ENCODE assay signal across 19 mouse cellular contexts in the genomic region with DNA sequence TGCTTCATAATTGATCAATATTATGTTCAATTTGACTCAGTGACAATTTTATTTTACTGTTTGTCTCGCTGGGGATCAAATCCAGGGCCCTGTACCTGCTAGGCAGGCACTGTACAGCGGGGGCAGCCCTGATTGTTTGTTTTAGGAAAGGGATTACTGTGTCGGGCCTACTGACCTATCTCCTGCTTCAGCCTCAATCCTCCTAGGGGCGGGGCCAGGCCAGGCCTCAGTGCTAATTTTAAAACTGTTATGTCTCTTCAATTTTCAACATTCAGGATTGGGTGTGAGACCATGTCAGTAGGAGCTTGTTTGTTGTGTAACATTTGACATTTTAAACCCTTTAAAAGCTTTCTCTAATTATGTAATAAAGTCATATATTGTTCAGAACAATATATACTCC. TPM values are rescaled to one million over a fixed set of nuclear protein-coding genes. Genes with fewer than 3 reads are reported as not detected.
DNase-seq lines count a peak whose midpoint lies in the region; TF ChIP-seq lines count a peak whose summit lies in the region.
"Had no signal": no experiment of that assay in that cellular context is flagged by ENCODE, and none has a peak within 500 bp of the region (broad histone marks: within the 10 kb centered on the region; RNA-seq: fewer than 3 reads in every experiment).

No protein-coding gene starts in this region.

- no peak overlapping the region for H3K4me3 ChIP-seq in gastrocnemius, adult 2 months
- no peak overlapping the region for H3K4me3 ChIP-seq in heart, embryonic 10.5 days
- H3K4me3 ChIP-seq: embryonic facial prominence, embryonic 15.5 days; erythroblast, embryonic 14.5 days; forebrain, embryonic 10.5 days; heart, embryonic 13.5 days; hindbrain, embryonic 12.5 days had no signal

- H3K27ac ChIP-seq in gastrocnemius, adult 2 months = peak overlapping the region; percentile 73
- no peak overlapping the region for H3K27ac ChIP-seq in heart, embryonic 10.5 days
- H3K27ac ChIP-seq: forebrain, embryonic 10.5 days; heart, embryonic 13.5 days; hindbrain, embryonic 12.5 days had no signal

- H3K9me3 ChIP-seq in heart, embryonic 10.5 days = no peaks in the 10 kb centered on the region
- H3K9me3 ChIP-seq: embryonic facial prominence, embryonic 15.5 days; forebrain, embryonic 10.5 days; heart, embryonic 13.5 days; hindbrain, embryonic 12.5 days had no signal

- DNase-seq in gastrocnemius, adult 2 months = no peak
- DNase-seq in gastrocnemius, postnatal 4 days (ENCODE audit: low spot score in 2 of 2) = no peak
- peak; percentile 33 for DNase-seq in heart, adult 8-10 months (ENCODE audit: low spot score)
- no peak for DNase-seq in heart, embryonic 10.5 days (ENCODE audit: low spot score)
- DNase-seq in adipocyte (ENCODE audit: low spot score) = peak; percentile 39
- peak; percentile 3 for DNase-seq in retina, postnatal 1 day
- DNase-seq in ovary, postnatal 14 days (ENCODE audit: low spot score) = no peak
- DNase-seq: adrenal gland, postnatal 25 days; cerebellum, adult 11 months; cerebellum, adult 8-10 months; cerebellum, postnatal 14 days; embryo, embryonic 11 days; gastrocnemius, postnatal 36 days; kidney, adult 11 months had no signal

- WGBS in heart, embryonic 10.5 days = 53% methylated on average over 4 of the region's 4 CpGs

- H3K36me3 ChIP-seq in heart, embryonic 10.5 days = peaks cover 49% of the 10 kb centered on the region

- intact Hi-C loops in gastrocnemius, adult 2 months (cut with DNase I) = no loop called here

- H3K4me1 ChIP-seq in heart, embryonic 10.5 days = no peaks in the 10 kb centered on the region; the same call in 1 of the 2 replicates
- H3K4me1 ChIP-seq: embryonic facial prominence, embryonic 15.5 days; forebrain, embryonic 10.5 days; hindbrain, embryonic 12.5 days had no signal

- no peaks in the 10 kb centered on the region for H3K27me3 ChIP-seq in heart, embryonic 10.5 days (ENCODE audit: insufficient read depth, poor library complexity, severe bottlenecking)
- H3K27me3 ChIP-seq: embryonic facial prominence, embryonic 15.5 days; heart, embryonic 13.5 days; hindbrain, embryonic 12.5 days had no signal

- TF ChIP-seq CTCF in gastrocnemius, adult 2 months (IDR thresholded peaks at IDR 0.05) = peak; percentile 14; the same call in 1 of the 2 replicates

RNA-seq across cellular contexts. Expression of a gene that starts 36.7 kb away (rescaled TPM):
- 1 to 10 TPM; 8.2 to 9.7 TPM for total RNA-seq in gastrocnemius, adult 2 months (2021)
- total RNA-seq in gastrocnemius, postnatal 4 days (2021) = 10 to 100 TPM; 16.9 to 18.2 TPM
- 10 to 100 TPM; 16.6 to 22.3 (median 18.8) TPM for total RNA-seq in heart, adult 8-10 months (2022)
- polyA plus RNA-seq in heart, embryonic 10.5 days (2016; fragmentation: Nextera tagmentation; extraction: Ambion mirVana) = 13.6 and 13.9 TPM in 2 replicates

Comparison
In these comparisons a context has a peak if more than half of its experiments do, and no peak if none do; other contexts are left out.
1. DNase-seq: peak in heart, adult 8-10 months (single experiment), adipocyte (single experiment) and retina, postnatal 1 day (single experiment); none in gastrocnemius, adult 2 months (single experiment), gastrocnemius, postnatal 4 days (0 of 2), heart, embryonic 10.5 days (single experiment) and ovary, postnatal 14 days (single experiment).